In genomic region chr14:12450807-12451206, GRCm38 (mm10) we compare ENCODE assay signal across 29 mouse cellular contexts.
DNase-seq lines count a peak whose midpoint lies in the region; ATAC-seq and TF ChIP-seq lines count a peak whose summit lies in the region.
"Had no signal": no experiment of that assay in that cellular context is flagged by ENCODE, and none has a peak within 500 bp of the region (broad histone marks: within the 10 kb centered on the region; RNA-seq: fewer than 3 reads in every experiment).

No protein-coding gene starts in this region.

- H3K9me3 ChIP-seq in forebrain, embryonic 15.5 days: no peaks in the 10 kb centered on the region
- no peaks in the 10 kb centered on the region for H3K9me3 ChIP-seq in forebrain, embryonic 12.5 days
- H3K9me3 ChIP-seq: embryonic facial prominence, embryonic 10.5 days; embryonic facial prominence, embryonic 13.5 days; heart, embryonic 12.5 days; heart, embryonic 15.5 days; hindbrain, embryonic 10.5 days; hindbrain, embryonic 13.5 days; intestine, embryonic 15.5 days had no signal

- WGBS in forebrain, embryonic 15.5 days: 52% methylated on average over 3 of the region's 3 CpGs
- 73% methylated on average over 3 of the region's 3 CpGs for WGBS in forebrain, embryonic 12.5 days

- no peak overlapping the region for H3K4me2 ChIP-seq in forebrain, embryonic 15.5 days (replicated peaks)
- no peak overlapping the region for H3K4me2 ChIP-seq in forebrain, embryonic 12.5 days
- H3K4me2 ChIP-seq: embryonic facial prominence, embryonic 13.5 days; heart, embryonic 12.5 days; heart, embryonic 15.5 days; hindbrain, embryonic 13.5 days; intestine, embryonic 15.5 days had no signal

- no peak for ATAC-seq in cerebellum, adult (ENCODE audit: insufficient number of reproducible peaks, low FRiP score, low TSS enrichment)
- no peak for ATAC-seq in forebrain, embryonic 15.5 days (replicated peaks)
- no peak for ATAC-seq in forebrain, embryonic 12.5 days (ENCODE audit: low FRiP score)
- ATAC-seq: activated CD4-positive, CD25-positive, alpha-beta regulatory T cell, adult 4 months; hindbrain, embryonic 16.5 days; intestine, embryonic 15.5 days had no signal

- no peaks in the 10 kb centered on the region for H3K36me3 ChIP-seq in forebrain, embryonic 15.5 days
- H3K36me3 ChIP-seq in forebrain, embryonic 12.5 days (replicated peaks): no peaks in the 10 kb centered on the region
- H3K36me3 ChIP-seq: embryonic facial prominence, embryonic 10.5 days; embryonic facial prominence, embryonic 13.5 days; heart, embryonic 12.5 days; heart, embryonic 15.5 days; hindbrain, embryonic 10.5 days; intestine, embryonic 15.5 days had no signal

- no peak overlapping the region for H3K4me3 ChIP-seq in forebrain, embryonic 15.5 days
- no peak overlapping the region for H3K4me3 ChIP-seq in forebrain, embryonic 12.5 days (replicated peaks)
- no peak overlapping the region for H3K4me3 ChIP-seq in left cerebral cortex, adult 2 months
- H3K4me3 ChIP-seq: embryonic facial prominence, embryonic 10.5 days; embryonic facial prominence, embryonic 13.5 days; erythroblast, embryonic 14.5 days; gastrocnemius, adult 2 months; heart, embryonic 12.5 days; heart, embryonic 15.5 days; hindbrain, embryonic 10.5 days; hindbrain, embryonic 13.5 days; intestine, embryonic 15.5 days had no signal

- DNase-seq in cerebellum, postnatal 10 days: peak; percentile 27 to 31
- no peak for DNase-seq in left cerebral cortex, adult 2 months (ENCODE audit: extremely low spot score in 1 of 2, low spot score in 2 of 2)
- no peak for DNase-seq in left cerebral cortex, postnatal 10 days (ENCODE audit: extremely low spot score in 1 of 2, low spot score in 2 of 2)
- no peak for DNase-seq in gastrocnemius, postnatal 4 days (ENCODE audit: low spot score in 2 of 2)
- DNase-seq: adrenal gland, postnatal 10 days; adrenal gland, postnatal 36 days; cerebellum, adult 11-12 months; cerebellum, adult 9-10 months; cerebellum, postnatal 36 days; embryo, embryonic 11 days; gastrocnemius, adult 2 months; gastrocnemius, postnatal 14 days; heart, adult 18-20 months; heart, postnatal 10 days; heart, postnatal 36 days; kidney, adult 11 months had no signal

- no peaks in the 10 kb centered on the region for H3K27me3 ChIP-seq in forebrain, embryonic 15.5 days
- no peaks in the 10 kb centered on the region for H3K27me3 ChIP-seq in forebrain, embryonic 12.5 days
- H3K27me3 ChIP-seq: embryonic facial prominence, embryonic 13.5 days; heart, embryonic 12.5 days; heart, embryonic 15.5 days; hindbrain, embryonic 13.5 days; intestine, embryonic 15.5 days had no signal

- peak overlapping the region; percentile 44 for H3K27ac ChIP-seq in forebrain, embryonic 15.5 days (replicated peaks)
- H3K27ac ChIP-seq in forebrain, embryonic 12.5 days: no peak overlapping the region
- H3K27ac ChIP-seq in left cerebral cortex, adult 2 months: peak overlapping the region; percentile 29; the same call in 1 of the 2 replicates
- H3K27ac ChIP-seq: embryonic facial prominence, embryonic 10.5 days; embryonic facial prominence, embryonic 13.5 days; gastrocnemius, adult 2 months; heart, embryonic 15.5 days; hindbrain, embryonic 10.5 days; hindbrain, embryonic 13.5 days; intestine, embryonic 15.5 days had no signal

- intact Hi-C loops in left cerebral cortex, adult 2 months (cut with DNase I): no loop called here
- intact Hi-C loops in left cerebral cortex, postnatal 10 days (cut with DNase I): no loop called here

- H3K4me1 ChIP-seq in forebrain, embryonic 15.5 days: peaks cover 6% of the 10 kb centered on the region; the same call in 1 of the 2 replicates
- no peaks in the 10 kb centered on the region for H3K4me1 ChIP-seq in forebrain, embryonic 12.5 days
- H3K4me1 ChIP-seq: embryonic facial prominence, embryonic 10.5 days; heart, embryonic 12.5 days; heart, embryonic 15.5 days; hindbrain, embryonic 10.5 days; hindbrain, embryonic 13.5 days; intestine, embryonic 15.5 days had no signal

- TF ChIP-seq CTCF in left cerebral cortex, adult 2 months (IDR thresholded peaks at IDR 0.05): no peak

- no peak overlapping the region for H3K9ac ChIP-seq in forebrain, embryonic 15.5 days (replicated peaks)
- no peak overlapping the region for H3K9ac ChIP-seq in forebrain, embryonic 12.5 days
- H3K9ac ChIP-seq: embryonic facial prominence, embryonic 13.5 days; heart, embryonic 12.5 days; heart, embryonic 15.5 days; hindbrain, embryonic 13.5 days; intestine, embryonic 15.5 days had no signal

Comparison
In these comparisons a context has a peak if more than half of its experiments do, and no peak if none do; other contexts are left out.
1. DNase-seq: peak in cerebellum, postnatal 10 days (2 of 2); none in left cerebral cortex, adult 2 months (0 of 2), left cerebral cortex, postnatal 10 days (0 of 2) and gastrocnemius, postnatal 4 days (0 of 2).